Mouse (Mus musculus) gastrocnemius, postnatal 14 days (tissue): Measurements from ENCODE around the gene E030030I06Rik. TPM values are rescaled to one million over a fixed set of nuclear protein-coding genes. Genes with fewer than 3 reads are reported as not detected.
"Not testable (repeated sequence)": the region's sequence is repeated elsewhere in the genome, so short reads cannot be mapped to it uniquely, and the experiment has no call there.

Experiments
- DNase-seq: peaks from one replicate; pipeline ENCODE4 v3.0.0; 2021; ENCODE audit warnings: mixed read lengths
- intact Hi-C: fragments of 180-260 bp; cut with DNase I; formaldehyde crosslinking; loops from one replicate; pipeline ENCODE4 v1.15.1; 2025; ENCODE audit warnings: low total_unique reads
- long read RNA-seq, 2 experiments: library from polyadenylated mRNA; stranded (forward); transcript quantifications; one replicate each; pipeline ENCODE4 v2.0.0; 2021
- total RNA-seq, 2 experiments: library from RNA; stranded (reverse); gene quantifications; 2 replicates each; pipeline ENCODE4 v1.2.3; 2021

The E030030I06Rik gene
- total RNA-seq, result 1 to 10 TPM; 1.8 to 2.3 TPM
- long read RNA-seq, experiment 1, partial matches to known transcripts, result 0 of 1 reads
- long read RNA-seq, experiment 1, other reads (novel, unspliced or antisense), result 0 of 1 reads
- long read RNA-seq, experiment 2, partial matches to known transcripts, result 0 of 1 reads
- long read RNA-seq, experiment 2, other reads (novel, unspliced or antisense), result 0 of 1 reads

DNA sequence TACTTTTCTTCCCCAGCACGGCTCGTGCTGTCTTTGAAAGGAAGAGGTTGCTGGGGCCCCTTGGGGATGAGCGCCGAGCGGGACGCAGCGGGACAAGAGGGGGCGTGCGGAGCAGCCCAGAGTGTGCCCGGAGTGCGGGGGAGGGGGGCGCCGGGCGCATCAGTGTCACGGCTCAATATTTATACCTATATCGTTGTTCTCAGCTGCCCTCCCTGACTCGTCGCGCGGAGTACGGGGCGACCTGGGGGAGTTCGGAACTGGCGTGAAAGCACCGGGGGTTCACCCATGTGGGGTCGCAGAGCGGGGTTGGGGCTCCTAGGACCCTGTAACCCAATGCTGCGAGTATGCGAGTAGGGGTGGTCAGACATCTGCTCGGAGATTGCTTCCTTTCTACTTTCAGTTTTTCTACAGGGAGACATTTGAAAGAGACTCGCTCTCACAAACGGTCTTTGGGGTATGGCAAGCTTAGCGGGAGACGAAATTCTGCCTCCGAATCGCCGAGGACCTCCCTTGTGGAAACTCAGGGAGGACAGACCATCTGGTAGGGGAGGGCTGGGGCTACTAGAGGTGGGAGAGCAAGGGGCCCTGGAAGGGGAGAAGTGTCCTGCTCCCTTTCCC, at the start of gene E030030I06Rik:
Gene E030030I06Rik, minus strand, starts transcription at position 198 of the 618 bp plus-strand sequence.
- DNase-seq, result no peak
- intact Hi-C loops, result no loop called here

DNA sequence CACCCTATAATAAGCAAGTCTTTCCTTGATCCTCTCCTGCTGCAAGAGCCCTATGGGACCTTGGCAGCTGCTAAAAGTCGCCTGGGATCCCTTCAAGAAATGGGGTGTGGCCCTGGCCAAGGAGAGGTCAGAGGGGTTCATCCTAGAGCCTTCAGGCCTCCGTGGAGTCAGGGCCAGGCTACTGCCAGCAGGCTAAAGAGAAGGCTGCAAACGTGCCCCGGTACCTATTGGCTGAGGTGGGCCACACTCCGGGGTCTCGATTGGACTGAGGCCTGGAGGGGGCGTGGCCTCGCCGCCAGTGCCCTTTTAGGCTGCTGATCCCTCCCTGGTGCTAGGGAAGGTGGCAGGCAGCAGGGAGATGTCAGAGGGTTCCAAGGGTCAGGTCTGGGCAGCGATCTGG, 42.0 kb upstream of the E030030I06Rik start:
- DNase-seq, intact Hi-C loops: not testable (repeated sequence)

- DNase-seq, intact Hi-C loops: not testable (repeated sequence)
Measured at GRCm38 (mm10) chr10:22176515-22176914, 27.4 kb upstream of the E030030I06Rik start.

DNA sequence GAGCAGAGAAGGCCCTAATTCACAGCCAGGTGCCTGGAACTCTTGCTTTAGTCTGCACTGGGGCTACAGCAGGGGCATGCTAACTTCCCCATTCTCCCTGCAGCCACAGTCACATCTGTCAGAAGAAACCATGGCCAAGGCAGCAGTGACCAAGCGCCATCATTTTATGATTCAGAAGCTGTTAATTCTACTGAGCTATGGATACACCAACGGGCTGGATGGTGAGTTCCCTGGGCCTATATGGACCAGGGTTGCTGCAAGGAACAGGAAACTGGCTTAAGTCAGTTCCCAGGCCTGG, 25.1 kb upstream of the E030030I06Rik start:
- DNase-seq, intact Hi-C loops: not testable (repeated sequence)

GRCm38 (mm10) chr10:22173335-22174189, 24.5 kb upstream of the E030030I06Rik start:
- DNase-seq, intact Hi-C loops: not testable (repeated sequence)

DNA sequence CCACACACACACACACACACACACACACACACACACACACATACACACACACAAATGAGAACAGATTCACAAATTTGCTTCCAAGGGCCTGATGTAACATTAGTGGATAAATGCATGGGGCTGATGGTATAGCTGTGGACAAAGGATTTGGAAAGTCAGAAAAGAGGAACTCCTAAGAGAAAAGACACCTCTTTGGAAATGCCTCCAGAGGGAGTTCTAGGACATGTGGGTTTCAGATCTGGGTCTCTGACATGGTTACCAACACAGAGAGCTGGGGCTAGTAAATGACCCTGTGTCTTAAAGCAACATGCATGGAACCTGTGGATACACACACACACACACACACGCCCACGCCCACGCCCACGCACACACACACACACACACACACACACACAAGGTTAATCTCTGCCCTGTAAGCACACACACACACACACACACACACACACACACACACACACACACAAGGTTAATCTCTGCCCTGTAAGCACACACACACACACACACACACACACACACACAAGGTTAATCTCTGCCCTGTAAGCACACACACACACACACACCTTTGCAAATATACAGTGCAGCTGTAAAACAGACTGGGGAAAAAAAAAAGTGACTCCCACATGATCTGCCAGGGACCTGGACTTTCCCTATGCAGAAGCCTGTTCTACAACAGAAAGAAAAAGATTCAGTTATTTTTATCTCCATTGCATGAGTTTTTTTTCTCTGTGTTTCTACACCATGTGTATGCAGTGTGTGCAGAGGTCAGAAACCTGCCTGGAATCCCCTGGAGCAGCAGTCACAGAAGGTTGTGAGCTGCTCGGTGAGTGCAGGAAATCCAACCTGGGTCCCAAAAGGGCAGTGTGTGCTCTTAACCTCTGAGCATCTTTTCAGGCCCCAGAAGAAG, 23.6 kb upstream of the E030030I06Rik start:
- intact Hi-C loops, DNase-seq: not testable (repeated sequence)

DNA sequence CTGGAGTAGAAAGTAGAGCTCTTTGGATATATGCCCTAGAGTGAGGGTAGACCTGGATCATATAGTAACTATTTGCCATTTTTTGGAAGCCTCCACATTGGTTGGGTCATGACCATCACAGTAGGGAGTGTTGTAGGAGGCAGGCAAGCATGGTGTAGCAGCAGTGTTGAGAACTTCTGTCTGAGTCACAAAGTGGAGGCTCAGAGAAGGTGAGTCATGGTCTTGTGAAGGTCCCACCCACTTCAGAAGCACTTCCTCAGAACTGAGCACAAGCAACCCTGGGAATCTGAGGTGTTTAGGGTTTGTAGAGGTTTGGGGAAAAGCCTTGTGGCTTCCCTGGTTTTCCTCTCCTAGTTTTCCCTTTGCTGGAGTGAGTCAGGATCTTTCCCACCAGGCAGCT, 20.0 kb upstream of the E030030I06Rik start:
- intact Hi-C loops, result not testable (repeated sequence)

GRCm38 (mm10) chr10:22167061-22167460, 18.0 kb upstream of the E030030I06Rik start:
- intact Hi-C loops, DNase-seq: not testable (repeated sequence)

More for the DNA sequence above, 20.0 kb upstream of the E030030I06Rik start:
- DNase-seq, result not testable (repeated sequence)

DNA sequence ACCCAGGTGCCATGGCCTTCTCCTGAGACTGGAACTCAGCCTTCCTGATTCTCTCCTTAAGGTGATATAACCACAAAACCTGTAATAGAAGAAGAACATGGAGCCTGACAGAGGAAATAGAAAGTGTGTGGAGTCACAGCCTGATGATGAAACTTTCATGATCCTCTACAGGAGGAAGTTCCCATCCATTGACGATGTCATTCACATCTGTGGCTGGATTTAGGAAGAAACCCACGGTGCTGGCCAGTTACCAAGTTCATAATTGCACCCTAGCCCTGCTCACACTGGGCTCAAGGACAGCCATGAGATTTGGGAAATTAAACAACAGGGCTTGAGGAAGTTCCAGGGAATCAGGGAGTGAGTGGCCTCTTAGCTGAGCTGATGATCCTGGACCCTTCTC, 17.0 kb upstream of the E030030I06Rik start:
- intact Hi-C loops, DNase-seq: not testable (repeated sequence)

DNA sequence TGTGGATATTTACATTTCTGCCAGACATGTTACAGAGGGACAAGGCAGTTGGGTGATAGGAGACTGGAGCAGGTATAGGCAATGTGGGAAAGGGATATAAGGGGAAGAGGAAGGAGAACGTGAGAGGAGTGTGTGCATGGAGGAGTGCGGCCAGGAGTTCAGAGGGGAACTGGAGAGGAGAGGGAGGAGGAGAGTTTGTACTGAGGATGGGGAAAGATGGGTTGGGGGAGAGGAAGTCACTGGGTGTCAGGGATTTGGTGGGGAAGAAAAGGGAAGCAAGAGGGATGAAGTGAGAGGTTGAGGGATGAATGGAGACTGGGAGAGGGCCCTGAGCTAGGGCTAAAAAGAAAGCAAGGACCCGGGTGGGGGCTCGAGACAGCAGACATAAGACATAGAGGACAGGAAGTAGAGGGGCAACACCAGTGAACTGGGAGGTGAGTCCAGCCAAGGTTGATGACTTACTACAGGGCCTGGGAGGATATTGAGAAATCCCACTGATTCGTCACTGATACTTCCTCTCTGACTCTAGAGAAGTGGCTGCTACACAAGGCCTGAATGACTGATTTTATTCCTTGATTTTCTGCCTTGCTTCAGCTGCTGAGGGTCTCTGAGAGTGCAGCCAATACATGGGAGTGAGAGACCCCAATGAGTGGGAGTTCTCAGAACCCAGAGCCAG, 16.4 kb upstream of the E030030I06Rik start:
- DNase-seq, intact Hi-C loops: not testable (repeated sequence)

DNA sequence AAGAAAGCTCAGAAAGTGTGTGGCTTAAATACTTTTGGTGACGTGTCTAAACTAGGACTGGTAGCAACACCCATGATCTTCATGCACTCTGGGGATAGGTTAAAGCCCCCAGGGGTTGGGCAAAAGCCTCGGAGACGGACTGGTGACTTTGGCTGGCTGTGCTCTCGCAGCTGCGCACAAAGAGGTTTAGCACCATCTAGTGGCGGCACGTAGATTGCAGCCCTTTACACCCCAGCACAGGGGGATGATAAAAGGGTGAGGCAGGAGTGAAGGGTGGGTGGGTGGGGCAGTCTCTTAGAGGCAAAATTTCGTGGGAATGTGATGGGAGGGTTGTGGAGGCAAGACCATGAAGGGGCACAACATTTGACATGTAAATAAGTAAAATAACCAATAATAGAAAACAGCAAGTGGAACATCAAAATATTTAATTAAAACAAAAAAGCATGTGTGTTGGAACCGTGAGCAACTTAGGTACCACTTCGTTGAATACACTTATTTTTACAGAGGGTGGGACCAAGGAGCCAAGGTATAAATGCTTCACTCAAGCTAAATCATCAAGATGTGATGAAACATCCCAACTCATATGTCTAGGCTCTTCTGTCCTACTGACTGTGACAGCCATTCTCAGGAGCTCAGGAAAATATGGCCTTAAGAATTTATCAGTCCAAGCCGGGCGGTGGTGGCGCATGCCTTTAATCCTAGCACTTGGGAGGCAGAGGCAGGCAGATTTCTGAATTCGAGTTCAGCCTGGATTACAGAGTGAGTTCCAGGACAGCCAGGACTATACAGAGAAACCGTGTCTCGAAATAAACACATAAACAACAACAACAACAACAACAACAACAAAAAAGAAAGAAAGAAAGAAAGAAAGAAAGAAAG, 14.9 kb upstream of the E030030I06Rik start:
- peak; percentile 55 for DNase-seq
- intact Hi-C loops, result loop anchor here (5.0 kb wide), 1 partner anchor 127 kb away; no protein-coding TSS in a partner anchor

DNA sequence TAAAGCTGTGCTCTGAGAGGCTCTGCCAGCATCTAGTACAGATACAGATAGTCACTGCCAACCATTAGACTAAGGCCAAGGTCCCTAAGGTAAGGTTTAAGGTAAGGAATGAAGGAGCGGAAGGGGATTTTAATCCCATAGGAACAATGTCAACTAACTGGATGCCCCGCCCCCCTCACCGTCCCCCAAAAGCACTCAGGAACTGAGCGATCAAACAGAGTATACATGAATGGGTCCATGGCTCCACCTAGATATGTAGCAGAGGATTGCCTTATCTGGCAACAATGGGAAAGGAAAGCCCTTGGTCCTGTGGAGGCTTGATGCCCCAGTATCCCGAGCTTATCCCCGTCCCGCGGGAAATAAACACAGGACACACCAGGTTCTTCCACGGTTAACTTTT, 14.2 kb upstream of the E030030I06Rik start:
- intact Hi-C loops, result loop anchor here (5.0 kb wide), 1 partner anchor 126 kb away; no protein-coding TSS in a partner anchor

DNA sequence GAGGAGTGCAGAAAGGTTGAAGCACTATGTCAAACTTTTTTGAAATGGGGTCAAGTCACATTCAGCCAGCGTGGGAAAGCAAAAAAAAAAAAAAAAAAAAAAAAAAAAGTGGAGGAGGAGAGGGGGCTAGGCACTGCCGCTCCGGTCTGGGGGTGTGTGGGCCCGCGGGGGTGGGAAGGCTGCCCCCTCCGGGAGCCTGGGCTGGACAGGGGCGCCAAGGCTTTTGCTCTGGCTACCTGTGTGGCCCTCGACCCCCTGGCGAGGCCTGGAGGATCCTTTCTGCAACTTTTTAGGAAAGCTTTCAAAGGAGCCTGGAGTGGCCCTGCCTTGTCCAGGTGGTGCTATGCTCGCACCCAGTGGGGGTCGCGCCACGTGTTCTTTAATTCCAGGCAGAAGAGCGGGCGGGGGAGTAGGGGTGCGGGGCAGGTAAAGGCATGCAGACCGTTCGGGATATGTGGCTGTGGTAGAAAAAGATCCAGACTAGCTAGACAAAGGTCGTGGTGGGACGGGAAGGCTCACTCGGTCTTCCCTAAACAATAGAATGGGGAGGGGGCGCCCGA, 10.6 kb upstream of the E030030I06Rik start:
- intact Hi-C loops, result loop anchor here (5.0 kb wide), 1 partner anchor 122 kb away; no protein-coding TSS in a partner anchor
- no peak for DNase-seq

More for the DNA sequence above, 14.2 kb upstream of the E030030I06Rik start:
- DNase-seq, result not testable (repeated sequence)

GRCm38 (mm10) chr10:22159131-22159561, 10.1 kb upstream of the E030030I06Rik start:
- intact Hi-C loops, result no loop called here
- no peak for DNase-seq

- intact Hi-C loops, result not testable (repeated sequence)
- DNase-seq, result peak; percentile 60
Measured at GRCm38 (mm10) chr10:22158310-22158999, 9.4 kb upstream of the E030030I06Rik start, which contains the start of the genes Raet1e and H60b. TSS of gene Raet1e (plus strand) at chr10:22158569. TSS of gene H60b (plus strand) at chr10:22158586.
